Mouse (Mus musculus) olfactory bulb, adult 2 months (tissue): Measurements from ENCODE around the gene Zcchc2. TPM values are rescaled to one million over a fixed set of nuclear protein-coding genes. Genes with fewer than 3 reads are reported as not detected.

Experiments
- H3K27ac ChIP-seq: fragments of 200-500 bp; 2 replicates; pipeline ENCODE4 v1.5.1; 2012; ENCODE audit warnings: low read depth, low read length; ENCODE audit not compliant: insufficient read depth
- H3K4me1 ChIP-seq: fragments of 200-500 bp; 2 replicates; pipeline ENCODE4 v1.6.1; 2012; ENCODE audit warnings: low read length; ENCODE audit not compliant: control insufficient read depth, insufficient read depth
- H3K4me3 ChIP-seq: fragments of 200-500 bp; 2 replicates; pipeline ENCODE4 v1.5.1; 2012; ENCODE audit warnings: mild to moderate bottlenecking, low read depth, low read length, moderate library complexity; ENCODE audit not compliant: insufficient read depth
- CTCF ChIP-seq: fragments of 200-500 bp; IDR thresholded peaks from 2 replicates; pipeline ENCODE4 v1.5.1; 2012; ENCODE audit warnings: low read depth, mild to moderate bottlenecking, low read length, moderate library complexity; ENCODE audit not compliant: insufficient read depth
- POLR2A ChIP-seq: fragments of 200-500 bp; IDR thresholded peaks from 2 replicates; pipeline ENCODE4 v1.6.1; 2012; ENCODE audit warnings: mild to moderate bottlenecking, low read depth, low read length, moderate library complexity; ENCODE audit not compliant: insufficient read depth
- WGBS: fragments of 180-500 bp; shearing (Covaris S2); methylation state at CpG from one replicate; pipeline ENCODE4 v1.1.7; 2018; 5-methylcytosine and 5-hydroxymethylcytosine counted together
- polyA plus RNA-seq: library from polyadenylated mRNA; stranded (reverse); fragments of >200 nt; gene quantifications from 2 replicates; pipeline ENCODE4 v1.2.4, GENCODE M21; 2012; ENCODE audit warnings: low replicate concordance; ENCODE audit not compliant: missing spikeins, insufficient read depth, insufficient read length

Gene Zcchc2
- polyA plus RNA-seq, 1 experiment = not detected

DNA sequence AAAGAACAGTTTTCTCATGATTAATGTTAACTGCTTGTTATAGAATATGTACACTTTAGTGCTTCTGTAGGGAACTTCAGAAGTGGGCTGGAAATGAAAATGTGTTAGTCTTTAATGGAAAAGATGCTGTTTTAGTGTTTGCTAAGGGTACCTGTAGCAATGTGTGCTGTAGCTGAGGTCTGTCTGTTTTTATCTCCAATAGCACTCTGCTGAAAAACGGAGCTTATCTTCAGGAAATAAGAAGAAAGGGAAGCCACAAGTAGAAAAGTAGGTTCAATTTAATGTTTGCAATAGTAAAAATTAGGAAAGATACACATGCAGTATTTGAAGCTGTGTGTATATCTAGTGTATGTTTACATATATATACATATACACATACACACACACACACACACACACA, 32.8 kb downstream of the Zcchc2 start:
- H3K4me1 ChIP-seq = no peaks in the 10 kb centered on the region
- no peak overlapping the region for H3K4me3 ChIP-seq
- TF ChIP-seq CTCF (no peak), POLR2A (no peak)
- H3K27ac ChIP-seq = no peak overlapping the region
- 92% methylated on average over 1 of the region's 1 CpGs for WGBS

DNA sequence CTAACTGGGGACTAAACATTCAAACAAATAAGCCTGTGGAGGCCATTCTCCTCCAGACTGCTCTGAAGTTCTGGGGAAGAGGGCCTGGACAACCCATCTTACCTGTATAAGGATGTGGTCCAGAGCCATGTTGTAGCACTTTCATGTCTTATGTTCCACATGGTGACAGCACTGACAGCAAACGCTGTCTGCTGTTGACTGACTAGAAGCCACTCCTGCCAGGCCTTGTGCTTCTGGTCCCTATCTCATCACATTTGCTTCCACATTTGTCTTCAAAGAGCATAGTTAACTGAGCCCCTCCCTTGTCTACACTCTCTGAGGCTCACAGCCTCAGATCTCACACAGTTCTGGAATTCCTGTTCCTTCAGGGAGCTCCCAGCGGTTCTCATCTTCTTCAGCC, 34.0 kb downstream of the Zcchc2 start:
- 97% methylated on average over 2 of the region's 2 CpGs for WGBS
- no peak overlapping the region for H3K4me3 ChIP-seq
- no peak overlapping the region for H3K27ac ChIP-seq
- H3K4me1 ChIP-seq = no peaks in the 10 kb centered on the region
- TF ChIP-seq CTCF (no peak), POLR2A (no peak)

GRCm38 (mm10) chr1:106024778-106025177, 34.6 kb downstream of the Zcchc2 start:
- no peak for TF ChIP-seq POLR2A
- TF ChIP-seq CTCF = no peak
- WGBS = 93% methylated on average over 3 of the region's 3 CpGs
- Histone ChIP-seq H3K4me1 (no peaks in the 10 kb centered on the region), H3K4me3 (no peak overlapping the region), H3K27ac (no peak overlapping the region)

- 97% methylated on average over 15 of the region's 15 CpGs for WGBS
- no peak for TF ChIP-seq POLR2A
- no peaks in the 10 kb centered on the region for H3K4me1 ChIP-seq
- no peak overlapping the region for H3K4me3 ChIP-seq
- H3K27ac ChIP-seq = no peak overlapping the region
Observed at GRCm38 (mm10) chr1:106029769-106030168, 39.6 kb downstream of the Zcchc2 start.

DNA sequence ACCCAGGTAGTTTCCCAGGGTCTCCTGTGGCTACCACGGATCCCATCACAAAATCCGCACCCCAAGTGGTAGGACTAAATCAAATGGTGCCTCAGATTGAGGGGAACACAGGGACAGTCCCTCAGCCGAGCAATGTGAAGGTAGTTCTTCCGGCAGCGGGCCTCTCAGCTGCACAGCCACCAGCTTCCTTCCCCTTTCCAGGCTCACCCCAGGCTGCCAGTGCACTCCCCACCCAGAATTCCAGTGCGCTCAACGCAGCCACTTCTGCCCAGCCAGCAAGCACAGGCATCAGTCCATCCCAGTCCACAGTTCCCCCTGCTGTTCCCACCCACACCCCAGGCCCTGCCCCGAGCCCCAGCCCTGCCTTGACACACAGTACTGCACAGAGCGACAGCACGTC, 40.1 kb downstream of the Zcchc2 start:
- Histone ChIP-seq H3K27ac (no peak overlapping the region), H3K4me3 (no peak overlapping the region), H3K4me1 (no peaks in the 10 kb centered on the region)
- WGBS = 97% methylated on average over 10 of the region's 10 CpGs
- TF ChIP-seq CTCF (no peak), POLR2A (no peak)

DNA sequence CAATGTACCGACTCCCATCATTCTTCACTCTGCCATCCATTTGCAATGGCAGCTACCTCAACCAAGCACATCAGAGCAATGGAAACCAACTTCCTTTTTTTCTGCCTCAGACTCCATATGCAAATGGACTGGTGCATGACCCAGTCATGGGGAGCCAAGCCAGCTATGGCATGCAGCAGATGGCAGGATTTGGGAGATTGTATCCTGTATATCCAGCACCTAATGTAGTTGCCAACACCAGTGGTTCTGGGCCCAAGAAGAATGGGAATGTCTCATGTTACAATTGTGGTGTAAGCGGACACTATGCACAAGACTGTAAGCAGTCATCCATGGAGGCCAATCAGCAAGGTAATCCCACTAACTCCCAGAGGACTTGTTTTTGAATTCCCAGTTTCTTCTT, 40.7 kb downstream of the Zcchc2 start:
- Histone ChIP-seq H3K27ac (no peak overlapping the region), H3K4me3 (no peak overlapping the region), H3K4me1 (no peaks in the 10 kb centered on the region)
- WGBS = 96% methylated on average over 2 of the region's 2 CpGs
- TF ChIP-seq CTCF (no peak), POLR2A (no peak)

- no peak overlapping the region for H3K4me3 ChIP-seq
- no peak overlapping the region for H3K27ac ChIP-seq
- 40% methylated on average over 6 of the region's 6 CpGs for WGBS
- TF ChIP-seq CTCF (no peak), POLR2A (no peak)
- H3K4me1 ChIP-seq = no peaks in the 10 kb centered on the region; the same call in 1 of the 2 replicates
Observed at GRCm38 (mm10) chr1:106031908-106032307, 41.7 kb downstream of the Zcchc2 start.

GRCm38 (mm10) chr1:106034776-106035175, 44.6 kb downstream of the Zcchc2 start:
- WGBS = 90% methylated on average over 7 of the region's 7 CpGs
- Histone ChIP-seq H3K4me3 (no peak overlapping the region), H3K4me1 (peaks cover 4% of the 10 kb centered on the region), H3K27ac (no peak overlapping the region)
- TF ChIP-seq CTCF (no peak), POLR2A (no peak)

- Histone ChIP-seq H3K4me3 (no peak overlapping the region), H3K4me1 (peaks cover 4% of the 10 kb centered on the region), H3K27ac (no peak overlapping the region)
- WGBS = 61% methylated on average over 19 of the region's 19 CpGs
- TF ChIP-seq POLR2A (no peak), CTCF (peak; percentile 50; the same call in 1 of the 2 replicates)
Observed at GRCm38 (mm10) chr1:106036861-106037599, 46.8 kb downstream of the Zcchc2 start.
